Mouse (Mus musculus): ENCODE results near the gene Gm20605. TPM values are rescaled to one million over a fixed set of nuclear protein-coding genes. Genes with fewer than 3 reads are reported as not detected.

Gene Gm20605
- 10 to 100 TPM in 2 of 3 experiments, 1 to 10 TPM in 1; 8.6 to 14.1 (median 13.3) TPM for polyA plus RNA-seq (2017; shearing (Covaris generic))

GRCm38 (mm10) chr5:137628498-137629305 is at the start of gene Gm20605, which contains the start of the genes Fbxo24 and Lrch4:
TSS of gene Gm20605 (plus strand) at chr5:137629175.
TSS of gene Fbxo24 (minus strand) at chr5:137629002.
TSS of gene Lrch4 (plus strand) at chr5:137629121.
- ATAC-seq: peak; percentile 84

GRCm38 (mm10) chr5:137580246-137580645 is 48.7 kb upstream of the Gm20605 start:
- ATAC-seq: no peak

- ATAC-seq: no peak
These were observed 46.3 kb upstream of the Gm20605 start for GRCm38 (mm10) chr5:137582702-137583101.

GRCm38 (mm10) chr5:137583670-137584169 is 45.3 kb upstream of the Gm20605 start:
- ATAC-seq: no peak

DNA sequence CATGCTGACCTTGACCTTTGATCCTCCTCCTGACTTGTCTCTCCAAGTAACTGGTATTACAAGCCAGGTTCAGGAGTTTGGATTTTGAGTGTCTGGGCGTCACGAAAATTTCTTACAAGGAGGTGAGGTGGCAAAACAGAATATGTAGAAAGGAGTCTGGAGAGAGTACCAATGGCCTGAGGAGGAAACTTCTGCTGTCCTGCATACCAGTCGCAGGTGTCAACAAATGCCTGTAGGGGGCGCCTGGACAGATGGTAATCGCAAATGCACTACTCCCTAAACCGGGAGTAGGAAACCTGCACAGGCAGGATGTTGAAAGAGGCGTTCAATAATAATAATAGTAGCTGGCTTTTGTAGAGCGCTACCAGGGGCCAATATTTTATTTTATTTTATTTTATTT is 44.0 kb upstream of the Gm20605 start:
- no peak for ATAC-seq

DNA sequence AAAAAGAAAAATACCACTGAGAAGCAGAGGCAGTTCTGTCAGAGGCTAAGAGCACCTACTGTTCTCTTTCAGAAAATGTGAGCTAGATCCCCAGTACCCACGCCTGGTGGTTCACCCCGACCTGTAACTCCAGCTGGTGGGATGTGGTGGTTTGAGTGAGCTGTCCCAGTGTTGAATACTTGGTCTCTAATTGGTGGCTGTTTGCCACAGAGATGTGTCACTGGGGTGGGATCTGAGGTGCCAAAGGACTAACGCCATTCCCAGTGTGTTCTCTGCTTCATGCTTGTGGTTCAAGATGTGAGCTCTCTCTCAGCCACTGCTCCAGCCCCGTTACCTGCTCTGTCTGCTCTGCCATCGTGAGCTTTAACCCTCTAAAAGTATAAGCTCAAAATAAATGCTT is 38.5 kb upstream of the Gm20605 start:
- ATAC-seq: no peak

DNA sequence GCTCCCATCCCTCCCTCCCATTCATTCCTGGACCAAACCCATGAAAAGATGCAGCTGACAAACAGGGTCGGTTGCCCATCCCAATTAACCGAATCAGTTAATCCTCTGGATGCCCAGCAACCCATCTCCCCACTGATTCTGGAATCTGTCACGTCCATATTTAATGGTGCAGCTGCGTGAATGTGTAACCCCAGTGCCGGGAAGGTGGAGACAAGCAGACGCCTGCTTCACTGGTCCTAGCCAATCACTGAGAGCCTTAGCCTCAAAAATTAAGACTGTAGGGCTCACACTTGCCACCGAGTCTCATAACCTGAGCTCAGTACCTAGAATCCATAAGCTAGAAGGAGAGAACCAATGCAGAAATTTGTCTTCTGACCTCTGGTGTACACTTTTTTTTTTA is 33.1 kb upstream of the Gm20605 start:
- no peak for ATAC-seq

- no peak for ATAC-seq
These were observed 32.2 kb upstream of the Gm20605 start for GRCm38 (mm10) chr5:137596601-137597261.

DNA sequence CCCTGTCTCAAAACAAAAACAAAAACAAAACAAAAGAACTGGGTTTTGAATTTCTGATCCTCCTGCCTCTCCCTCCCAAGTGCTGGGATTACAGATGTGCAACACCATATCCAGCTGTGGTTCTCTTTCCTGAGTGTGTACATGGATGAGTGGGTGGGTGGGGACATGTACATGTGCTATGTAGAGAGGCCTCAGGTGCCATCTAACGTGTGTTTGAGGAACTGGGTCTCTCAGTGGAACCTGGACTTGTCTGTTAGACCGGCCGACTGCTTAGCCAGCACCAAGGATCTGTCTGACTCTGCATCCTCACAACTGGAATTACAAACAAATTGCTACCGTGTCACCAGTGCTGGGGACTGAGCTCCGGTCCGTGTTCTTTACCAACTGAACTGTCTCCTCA is 31.4 kb upstream of the Gm20605 start:
- ATAC-seq: no peak

- no peak for ATAC-seq
These were observed 30.7 kb upstream of the Gm20605 start for GRCm38 (mm10) chr5:137598100-137598826.

DNA sequence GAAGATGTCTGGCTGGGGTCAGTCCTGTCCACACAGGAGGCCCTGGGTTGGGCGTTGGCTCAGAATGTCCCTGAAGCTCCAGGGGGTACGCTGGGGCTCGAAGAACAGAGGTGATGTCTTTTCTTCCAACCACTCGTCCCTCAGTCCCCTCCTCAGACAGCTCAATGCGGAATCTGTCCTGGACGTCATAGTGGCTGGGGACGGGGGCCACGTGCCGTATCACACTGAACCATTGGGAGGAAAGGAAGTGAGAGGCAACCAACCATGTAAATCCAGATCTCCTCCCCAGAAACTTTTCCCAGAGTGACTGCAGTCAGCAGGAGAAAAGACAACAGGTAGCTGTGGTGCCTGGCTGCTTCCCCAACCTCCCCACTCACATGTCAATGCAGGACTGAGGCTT is 29.4 kb upstream of the Gm20605 start:
- ATAC-seq: no peak

- no peak for ATAC-seq
These were observed 28.7 kb upstream of the Gm20605 start for GRCm38 (mm10) chr5:137600281-137600618.

DNA sequence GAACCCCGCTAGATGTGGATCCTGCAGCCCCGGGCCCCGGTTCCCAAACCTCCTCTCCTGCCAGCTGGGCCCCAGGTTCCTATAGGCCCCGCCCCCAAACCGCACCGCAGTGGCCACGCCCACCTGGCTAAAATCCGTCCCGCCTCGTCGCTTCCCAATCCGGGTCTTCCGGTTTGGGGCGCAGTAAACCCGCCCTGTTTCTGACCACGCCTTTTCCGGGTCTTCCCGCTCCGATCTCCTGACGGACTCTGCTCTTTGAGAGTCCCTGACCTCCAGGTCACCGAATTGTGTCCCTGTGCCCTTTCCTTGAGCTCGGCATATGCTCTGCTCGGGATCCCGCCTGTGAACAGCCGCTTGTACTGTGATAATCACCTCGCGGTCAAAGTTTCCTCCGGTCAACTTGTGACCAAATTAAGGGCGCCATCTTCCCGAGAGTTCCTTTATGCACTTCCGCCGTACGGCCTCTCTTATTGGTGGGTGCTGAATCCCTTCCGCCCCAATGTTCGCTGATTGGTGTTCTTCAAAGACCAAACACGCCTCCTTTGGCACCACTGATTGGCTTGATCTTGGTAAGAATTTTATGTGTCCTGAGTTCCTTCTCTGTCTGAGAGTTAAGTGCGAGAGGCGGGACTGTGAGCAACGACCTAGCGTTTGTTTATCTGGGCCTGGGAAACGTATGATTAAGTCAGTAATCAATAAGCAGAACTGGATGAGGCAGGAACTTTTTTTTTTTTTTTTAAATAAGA is 28.2 kb upstream of the Gm20605 start, which contains the start of gene Mospd3:
Gene Mospd3, minus strand, starts transcription at position 440 of the 746 bp plus-strand sequence.
- ATAC-seq: peak; percentile 93

- ATAC-seq: no peak
These were observed 27.6 kb upstream of the Gm20605 start for GRCm38 (mm10) chr5:137601365-137601729.

- ATAC-seq: no peak
These were observed 20.9 kb upstream of the Gm20605 start for GRCm38 (mm10) chr5:137607860-137608653.

- ATAC-seq: no peak
These were observed 20.3 kb upstream of the Gm20605 start for GRCm38 (mm10) chr5:137608654-137609190.

DNA sequence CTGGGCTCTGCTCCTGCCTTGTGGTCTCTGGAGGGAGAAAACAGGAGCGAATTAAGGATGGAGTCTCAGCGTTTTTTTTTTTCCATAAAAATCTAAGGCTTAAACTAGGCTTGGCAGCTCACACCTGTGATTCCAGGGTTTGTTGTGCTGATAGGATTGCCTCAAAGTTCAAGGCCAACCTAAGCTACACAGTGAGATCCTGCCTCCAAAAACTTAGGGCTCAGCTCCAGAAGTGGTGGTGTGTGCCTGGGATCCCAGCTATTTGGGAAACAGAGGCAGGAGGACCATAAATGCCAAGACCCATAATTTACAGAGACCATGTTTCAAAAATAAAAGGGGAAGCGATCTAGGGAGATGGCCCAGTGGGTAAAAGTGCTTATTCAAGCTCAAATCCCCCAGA is 19.7 kb upstream of the Gm20605 start:
- ATAC-seq: no peak

DNA sequence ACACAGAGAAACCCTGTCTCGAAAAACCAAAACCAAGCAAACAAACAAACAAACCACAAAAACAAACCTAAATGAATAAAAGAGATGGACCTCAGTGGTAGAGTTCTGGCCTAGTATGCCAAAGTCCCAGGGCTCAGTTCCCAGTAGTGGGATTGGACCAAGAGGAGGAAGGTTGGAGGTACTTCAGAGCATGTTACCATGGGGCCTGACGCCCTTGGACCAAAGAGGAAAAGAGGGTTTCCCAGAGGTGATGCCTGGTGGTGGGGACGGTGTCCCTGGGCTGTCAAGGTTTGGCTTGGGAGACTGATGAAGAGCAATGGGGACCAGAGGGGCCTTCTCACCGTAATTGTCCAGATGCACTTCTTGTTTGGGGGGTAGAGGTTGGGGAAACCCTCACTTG is 18.9 kb upstream of the Gm20605 start:
- ATAC-seq: no peak

- no peak for ATAC-seq
These were observed 18.3 kb upstream of the Gm20605 start for GRCm38 (mm10) chr5:137610548-137611244.

- ATAC-seq: no peak
These were observed 17.8 kb upstream of the Gm20605 start for GRCm38 (mm10) chr5:137611245-137611602.

- ATAC-seq: no peak
These were observed 15.9 kb upstream of the Gm20605 start for GRCm38 (mm10) chr5:137613076-137613475.
